Mouse (Mus musculus) splenic B cell, adult 2 months (primary cell): Measurements from ENCODE around the gene Sh3rf1.

Experiments used
- DNase-seq: peaks from one replicate; pipeline ENCODE4 v3.0.0-alpha.2; 2011; ENCODE audit warnings: low read depth, low spot score
- H3K27me3 ChIP-seq: 2 replicates; pipeline ENCODE4 v1.6.1; 2012; ENCODE audit warnings: mild to moderate bottlenecking, low read length, moderate library complexity, mixed read lengths; ENCODE audit not compliant: control insufficient read depth, poor library complexity, insufficient read depth, severe bottlenecking
- H3K36me3 ChIP-seq: 2 replicates; pipeline ENCODE4 v1.6.1; 2012; ENCODE audit warnings: mild to moderate bottlenecking, low read length, moderate library complexity, mixed read lengths; ENCODE audit not compliant: control insufficient read depth, poor library complexity, insufficient read depth, severe bottlenecking

Sh3rf1 gene

DNA sequence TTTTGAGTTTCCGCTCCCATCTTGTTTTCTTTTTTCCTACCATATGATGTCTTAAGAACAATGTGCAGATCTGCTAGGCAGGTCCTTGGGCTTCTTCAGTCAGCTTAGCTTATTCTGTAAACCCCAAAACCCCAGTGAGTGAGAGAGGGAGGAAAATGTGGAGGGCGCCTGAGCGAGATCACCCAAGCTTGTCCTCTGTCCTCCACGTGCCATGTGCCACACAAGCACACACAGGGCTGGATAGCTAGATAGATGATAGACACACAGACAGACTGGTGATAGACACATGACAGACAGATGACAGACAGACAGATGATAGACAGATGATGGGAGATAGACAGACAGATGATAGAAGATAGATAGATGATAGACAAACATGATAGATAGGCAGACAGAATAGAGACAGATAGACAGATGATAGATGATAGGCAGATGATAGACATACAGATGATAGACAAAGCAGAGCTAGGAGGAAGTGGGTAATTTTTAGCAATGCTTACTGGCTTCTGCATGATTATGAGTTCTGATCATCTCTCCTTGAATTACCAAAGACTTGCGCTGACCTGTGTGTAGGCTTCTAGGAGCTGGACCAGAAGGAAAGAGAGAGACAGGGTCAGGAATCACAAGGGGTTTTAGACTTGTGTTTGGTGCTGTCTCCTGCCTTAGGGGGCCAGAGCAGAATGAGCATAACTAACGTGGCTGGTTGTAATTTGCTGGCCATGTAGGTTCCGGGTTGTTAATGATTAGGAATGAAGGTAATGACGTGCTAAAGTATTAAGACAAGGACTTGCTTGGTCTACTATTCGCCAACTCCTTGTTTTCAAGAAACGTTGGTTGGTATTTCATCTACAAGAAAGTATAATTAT is 58.9 kb downstream of the Sh3rf1 start:
- no peaks in the 10 kb centered on the region for H3K27me3 ChIP-seq
- no peaks in the 10 kb centered on the region for H3K36me3 ChIP-seq
- DNase-seq = no peak

DNA sequence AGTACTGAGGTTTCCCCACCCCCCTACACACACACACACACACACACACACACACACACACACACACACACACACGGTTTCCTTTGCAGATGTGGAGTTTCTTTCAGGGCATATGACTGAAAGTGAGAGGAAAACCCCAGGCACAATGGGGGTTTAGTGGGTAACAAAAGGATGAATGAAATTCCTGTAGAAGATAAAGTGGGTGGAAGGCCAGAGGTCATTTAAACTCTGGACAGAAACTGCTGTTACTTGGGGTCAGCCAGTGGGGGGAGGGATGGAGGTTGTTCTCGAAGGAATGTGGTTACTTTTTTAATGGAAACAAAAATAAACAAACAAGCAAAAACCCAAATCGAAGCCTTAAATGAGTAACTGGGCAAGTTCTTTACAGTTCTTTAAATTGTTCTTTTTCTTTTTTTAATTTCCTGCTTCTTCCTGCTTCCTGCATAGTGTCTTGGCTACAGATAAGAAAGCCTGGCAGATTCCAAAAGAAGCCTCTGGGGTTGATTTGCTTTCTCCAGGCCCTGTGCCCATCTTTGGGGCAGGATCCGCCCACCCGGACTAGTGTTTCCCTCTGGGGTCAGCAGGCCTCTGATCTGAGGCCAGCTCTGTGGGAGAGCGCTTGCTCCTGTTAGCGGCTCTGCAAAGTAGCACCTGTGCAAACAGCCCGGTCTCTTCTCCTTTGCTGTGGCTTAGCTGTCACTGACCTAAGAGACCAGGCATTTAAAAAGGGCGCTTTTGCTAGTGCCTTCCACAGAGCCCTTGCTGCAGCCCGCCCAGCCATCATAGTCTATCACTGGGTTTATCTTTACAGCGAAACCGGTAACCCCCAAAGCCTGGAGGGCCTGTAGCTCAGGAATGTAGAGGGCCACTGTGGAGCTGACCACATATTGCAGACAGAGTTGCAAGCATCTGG is 59.8 kb downstream of the Sh3rf1 start:
- Histone ChIP-seq H3K27me3 (no peaks in the 10 kb centered on the region), H3K36me3 (no peaks in the 10 kb centered on the region)
- no peak for DNase-seq

DNA sequence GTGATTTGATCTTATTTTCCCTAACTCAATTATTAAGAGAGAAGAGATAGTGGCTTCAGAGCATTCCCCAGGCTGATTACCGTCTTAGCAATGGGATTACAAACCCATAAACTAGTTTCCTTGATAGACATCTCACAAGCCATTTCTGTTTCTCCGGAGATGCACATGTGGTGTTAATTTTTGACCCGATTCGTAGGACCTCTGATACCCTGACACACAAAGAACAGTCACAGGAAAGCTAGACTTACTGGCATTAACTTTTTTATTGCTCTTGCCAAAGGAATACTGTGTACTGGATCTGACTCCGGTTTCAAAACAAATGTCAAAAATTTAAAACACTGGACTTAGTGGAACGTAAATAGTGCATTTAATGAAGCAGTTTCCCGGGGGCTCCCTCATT is 62.2 kb downstream of the Sh3rf1 start:
- no peak for DNase-seq
- H3K36me3 ChIP-seq = no peaks in the 10 kb centered on the region
- no peaks in the 10 kb centered on the region for H3K27me3 ChIP-seq

DNA sequence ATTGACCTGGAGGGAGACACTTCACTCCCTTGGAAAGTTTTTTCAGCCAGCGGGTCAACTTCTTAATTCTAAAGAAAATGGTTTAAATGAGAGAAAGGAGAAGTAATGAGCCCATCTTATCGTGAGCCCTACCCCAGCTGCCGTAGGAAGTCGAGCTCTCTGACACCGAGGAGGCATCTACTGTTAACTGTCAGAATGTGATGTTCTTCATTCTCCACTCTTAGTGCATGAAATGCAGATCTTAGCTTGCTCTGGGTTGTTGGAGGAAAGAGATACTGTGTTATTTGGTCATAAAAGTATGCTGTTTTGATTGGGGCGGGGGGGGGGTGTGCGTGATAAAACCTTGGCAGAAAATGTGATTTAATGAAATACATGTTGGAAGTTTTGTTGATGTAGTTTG is 62.7 kb downstream of the Sh3rf1 start:
- Histone ChIP-seq H3K36me3 (no peaks in the 10 kb centered on the region), H3K27me3 (no peaks in the 10 kb centered on the region)
- DNase-seq = peak; percentile 35

DNA sequence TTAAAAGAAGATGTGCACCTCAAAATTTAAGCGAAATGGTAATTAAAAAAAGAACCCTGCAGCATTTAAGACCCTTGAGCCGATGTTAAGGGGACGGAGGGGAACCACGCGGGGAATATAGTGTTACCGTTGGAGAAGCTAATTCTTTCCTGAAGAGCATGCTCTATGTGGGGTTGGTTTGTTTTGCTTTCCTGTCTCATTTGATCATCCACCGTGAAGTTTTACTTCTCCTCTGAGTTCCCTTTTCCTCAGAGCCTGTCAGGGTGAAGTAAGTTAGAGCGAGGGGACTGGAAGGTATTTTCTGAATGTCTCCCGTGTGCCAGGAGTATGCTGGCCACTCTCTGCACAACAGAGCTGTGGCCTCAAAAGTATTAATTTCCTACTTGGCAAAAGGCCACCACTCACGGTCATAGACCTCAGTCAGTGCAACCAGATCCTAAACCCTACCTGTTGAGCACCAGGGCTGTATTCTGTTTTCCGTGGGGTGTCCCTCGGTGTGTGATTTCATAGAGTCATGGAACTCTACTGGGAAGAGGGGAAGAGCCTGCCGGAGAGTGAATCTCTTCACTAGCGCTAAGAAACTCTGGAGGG is 63.2 kb downstream of the Sh3rf1 start:
- peak; percentile 56 for DNase-seq
- Histone ChIP-seq H3K27me3 (no peaks in the 10 kb centered on the region), H3K36me3 (no peaks in the 10 kb centered on the region)

DNA sequence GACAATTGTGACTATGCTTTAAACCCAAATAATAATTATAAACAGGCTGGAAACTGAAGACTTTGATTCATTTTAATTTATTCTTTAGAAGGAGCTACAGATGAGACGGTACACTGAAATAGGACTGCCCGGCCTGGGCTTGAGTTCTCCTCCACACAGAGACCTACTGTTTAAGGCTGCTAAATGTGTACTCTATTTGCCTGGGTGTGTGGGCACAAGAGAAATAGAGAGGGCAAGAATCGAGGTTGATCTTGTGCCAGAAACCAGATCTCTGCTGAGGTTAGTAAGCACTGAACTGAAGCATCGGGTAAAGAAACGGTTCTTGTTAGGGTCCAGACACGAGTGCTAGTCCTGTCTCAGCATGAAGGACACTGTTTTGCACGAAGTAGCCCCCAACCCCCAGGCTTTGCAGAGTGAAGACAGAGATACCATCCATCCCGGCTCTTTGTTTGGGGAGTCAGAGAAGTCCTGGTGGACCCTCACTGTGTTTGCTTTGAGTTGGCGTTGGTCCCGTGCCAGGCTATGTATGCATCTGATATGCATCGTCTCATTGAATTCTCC is 64.4 kb downstream of the Sh3rf1 start:
- no peak for DNase-seq
- Histone ChIP-seq H3K36me3 (no peaks in the 10 kb centered on the region), H3K27me3 (no peaks in the 10 kb centered on the region; the same call in 1 of the 2 replicates)

DNA sequence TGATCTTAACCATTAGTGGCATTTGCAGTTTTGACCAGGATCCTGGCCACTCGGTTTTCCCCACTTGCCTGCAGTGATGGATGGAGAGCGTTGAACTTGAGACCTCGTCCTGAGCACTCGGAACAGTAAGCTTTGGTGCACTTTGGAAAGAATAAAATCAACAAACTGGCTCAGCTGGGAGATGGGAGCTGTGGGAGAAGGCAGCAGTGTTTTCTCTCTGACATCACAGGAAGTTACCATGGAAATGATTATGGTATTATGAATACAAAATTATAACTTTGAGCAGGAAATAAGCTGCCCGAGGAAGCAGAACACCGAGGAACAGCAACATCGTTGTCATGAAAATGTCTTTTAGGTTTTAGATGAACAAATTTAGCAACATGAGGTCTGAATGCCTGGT is 65.0 kb downstream of the Sh3rf1 start:
- Histone ChIP-seq H3K27me3 (no peaks in the 10 kb centered on the region; the same call in 1 of the 2 replicates), H3K36me3 (no peaks in the 10 kb centered on the region)
- DNase-seq = no peak

DNA sequence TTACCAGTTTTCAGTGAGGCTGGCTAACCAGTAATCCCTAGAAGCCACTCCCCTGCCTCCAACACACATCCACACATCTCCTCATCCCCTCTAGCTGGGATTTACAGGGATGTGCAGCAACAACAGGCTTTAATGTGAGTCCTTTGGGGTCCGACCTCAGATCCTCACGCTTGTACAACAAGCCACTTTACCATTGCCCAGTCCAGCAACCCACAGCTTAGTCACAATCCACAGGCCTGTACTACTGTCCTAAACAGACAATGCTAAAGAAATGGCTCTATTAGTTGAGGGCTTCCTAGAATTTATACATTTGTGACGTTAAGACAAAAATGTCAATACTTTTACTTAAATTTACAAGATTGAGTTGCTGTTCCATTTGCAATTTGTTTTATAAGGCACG is 71.4 kb downstream of the Sh3rf1 start:
- H3K27me3 ChIP-seq = no peaks in the 10 kb centered on the region; the same call in 1 of the 2 replicates
- DNase-seq = no peak

DNA sequence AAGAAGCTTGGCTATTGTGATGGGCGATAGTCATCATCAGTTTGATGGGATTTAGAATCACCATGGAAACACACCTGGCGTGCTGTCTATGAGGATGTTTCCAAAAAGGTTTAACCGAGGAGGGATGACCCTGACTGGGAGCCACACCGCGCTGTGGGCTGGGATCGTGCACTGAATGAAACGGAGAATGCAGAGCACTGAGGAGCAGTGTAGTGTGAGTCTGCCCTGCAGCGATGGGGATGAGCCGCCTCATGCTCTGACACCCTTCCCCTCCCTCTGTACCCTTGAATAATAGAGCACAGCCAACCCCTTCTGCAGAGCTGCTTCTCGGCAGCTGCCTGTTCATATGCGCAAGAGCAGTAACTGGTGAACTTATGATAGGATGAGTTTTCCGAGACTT is 71.8 kb downstream of the Sh3rf1 start:
- Histone ChIP-seq H3K36me3 (no peaks in the 10 kb centered on the region), H3K27me3 (no peaks in the 10 kb centered on the region; the same call in 1 of the 2 replicates)
- DNase-seq = no peak

More for the DNA sequence above, 71.4 kb downstream of the Sh3rf1 start:
- no peaks in the 10 kb centered on the region for H3K36me3 ChIP-seq

DNA sequence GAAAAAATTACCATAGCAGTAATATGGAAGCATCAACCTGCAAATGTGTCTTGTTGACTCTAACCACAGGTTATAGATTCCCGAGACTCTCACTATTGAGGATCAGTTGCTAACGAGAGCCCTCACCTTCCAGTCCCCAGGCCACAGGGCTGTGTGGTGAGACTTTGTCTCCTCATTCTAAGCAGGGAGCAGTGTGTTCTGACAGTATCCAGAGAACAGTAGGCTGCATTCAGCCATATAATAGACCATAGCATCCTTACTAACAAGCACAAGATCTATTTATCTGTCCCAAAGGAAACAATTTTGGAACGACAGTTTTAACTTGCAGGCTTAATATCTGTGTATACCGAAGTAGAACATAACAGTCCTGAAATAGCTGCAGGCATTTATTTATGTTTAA is 75.2 kb downstream of the Sh3rf1 start:
- H3K27me3 ChIP-seq = no peaks in the 10 kb centered on the region
- H3K36me3 ChIP-seq = no peaks in the 10 kb centered on the region
- DNase-seq = no peak

DNA sequence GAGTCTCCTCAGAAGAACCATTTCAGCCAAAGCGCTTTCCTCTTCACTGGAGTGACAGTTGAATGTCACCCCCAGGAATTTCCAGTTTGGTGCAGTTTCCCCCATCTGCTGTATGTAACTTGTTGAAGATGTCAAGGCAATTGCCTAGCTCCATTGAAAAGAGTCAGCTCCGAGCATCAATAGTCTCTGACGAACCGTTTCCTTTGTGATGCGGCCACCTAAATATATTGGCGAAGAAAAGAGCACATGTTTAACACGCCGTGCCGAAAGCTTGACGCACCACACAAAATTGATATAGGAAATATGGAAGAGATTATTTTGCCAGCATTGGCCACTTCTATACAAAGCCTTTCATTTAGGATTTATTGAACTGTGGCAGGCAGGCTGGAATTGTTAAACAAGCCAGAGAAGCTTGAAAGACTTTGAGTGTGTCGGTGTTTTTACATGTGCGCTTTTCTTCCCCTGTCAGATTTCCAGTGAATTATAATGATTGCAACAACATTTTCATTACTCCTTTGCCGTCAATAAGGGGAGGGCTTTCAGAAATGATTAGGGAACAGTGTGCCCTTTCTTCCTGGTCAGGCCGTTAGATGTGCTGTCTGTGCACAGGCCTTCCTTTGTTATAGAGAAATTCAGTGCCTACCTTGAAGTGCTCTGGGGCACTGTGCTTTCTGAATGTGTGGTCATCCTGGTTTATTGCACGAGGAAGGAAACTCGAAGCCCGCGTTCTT is 77.8 kb downstream of the Sh3rf1 start:
- no peak for DNase-seq

DNA sequence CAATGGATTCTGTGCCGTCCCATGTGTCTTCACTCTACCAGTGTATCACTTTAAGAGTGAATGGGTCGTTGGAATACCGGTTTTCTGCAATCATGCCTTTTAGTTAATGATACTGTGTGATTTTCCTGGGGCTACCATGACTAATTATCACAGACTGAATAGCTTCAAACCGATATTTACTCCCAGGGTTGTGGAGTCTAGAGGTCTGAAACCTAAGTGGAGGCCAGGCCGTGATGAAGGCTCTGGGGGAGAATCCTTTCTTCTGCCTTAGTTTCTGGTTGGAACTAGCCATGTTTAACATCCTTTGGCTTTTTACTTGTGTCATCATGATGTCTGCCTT is 78.3 kb downstream of the Sh3rf1 start:
- DNase-seq = no peak
- Histone ChIP-seq H3K36me3 (no peaks in the 10 kb centered on the region), H3K27me3 (no peaks in the 10 kb centered on the region)

More for the DNA sequence above, 77.8 kb downstream of the Sh3rf1 start:
- Histone ChIP-seq H3K36me3 (no peaks in the 10 kb centered on the region), H3K27me3 (no peaks in the 10 kb centered on the region)

DNA sequence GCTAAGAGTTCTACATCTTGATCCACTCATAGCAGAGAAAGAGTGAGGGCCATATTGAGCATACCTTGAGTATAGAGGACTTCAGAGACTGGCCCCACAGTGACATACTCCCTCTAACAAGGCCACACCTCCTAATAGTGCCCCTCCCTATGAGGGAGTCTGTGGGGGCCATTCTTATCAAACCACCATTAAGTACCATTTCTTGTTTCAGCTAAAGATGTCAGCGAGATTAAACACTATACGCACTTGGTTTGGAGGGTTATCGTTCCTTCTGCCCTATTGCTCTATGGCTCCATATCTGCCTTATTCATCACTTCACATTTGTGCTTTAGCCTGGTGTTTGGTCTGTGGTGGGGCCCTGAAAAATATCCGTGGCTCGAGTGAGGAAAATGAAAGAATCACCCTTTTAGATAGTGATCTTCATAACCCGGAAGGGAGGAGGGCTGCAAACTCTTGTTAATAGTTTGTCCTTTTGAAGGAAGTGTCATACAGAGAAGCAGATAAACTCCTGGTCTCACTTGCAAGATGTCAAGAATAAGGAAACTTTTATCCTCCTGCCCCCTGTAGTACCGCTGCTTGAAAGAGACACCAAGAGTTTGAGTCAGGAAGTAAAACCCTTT is 81.9 kb downstream of the Sh3rf1 start:
- Histone ChIP-seq H3K27me3 (no peaks in the 10 kb centered on the region), H3K36me3 (no peaks in the 10 kb centered on the region)
- no peak for DNase-seq
